7 mouse cellular contexts compared by ENCODE assay signal in genomic region chr11:95857716-95858527, GRCm38 (mm10). TPM values are rescaled to one million over a fixed set of nuclear protein-coding genes. Genes with fewer than 3 reads are reported as not detected.
DNase-seq lines count a peak whose midpoint lies in the region; ATAC-seq and TF ChIP-seq lines count a peak whose summit lies in the region.

No protein-coding gene starts in this region.

- H3K9me3 ChIP-seq in embryonic facial prominence, embryonic 10.5 days: no peaks in the 10 kb centered on the region
- H3K9me3 ChIP-seq in hindbrain, embryonic 14.5 days (ENCODE audit: control insufficient read depth, low read length): no peaks in the 10 kb centered on the region
- no peaks in the 10 kb centered on the region for H3K9me3 ChIP-seq in midbrain, embryonic 16.5 days (replicated peaks; ENCODE audit: control insufficient read depth, low read length, poor library complexity, severe bottlenecking)

- H3K36me3 ChIP-seq in embryonic facial prominence, embryonic 10.5 days (replicated peaks): no peaks in the 10 kb centered on the region
- H3K36me3 ChIP-seq in hindbrain, embryonic 14.5 days (replicated peaks; ENCODE audit: control insufficient read depth, insufficient read depth): no peaks in the 10 kb centered on the region
- H3K36me3 ChIP-seq in midbrain, embryonic 16.5 days (ENCODE audit: control insufficient read depth, insufficient read depth, low read length): no peaks in the 10 kb centered on the region

- WGBS in lung, adult 2 months: 23% methylated on average over 21 of the region's 21 CpGs
- 22% methylated on average over 21 of the region's 21 CpGs for WGBS in embryonic facial prominence, embryonic 10.5 days
- WGBS in hindbrain, embryonic 14.5 days: 14% methylated on average over 21 of the region's 21 CpGs
- 15% methylated on average over 21 of the region's 21 CpGs for WGBS in midbrain, embryonic 16.5 days

- H3K4me3 ChIP-seq in lung, adult 2 months (replicated peaks; ENCODE audit: extremely low read depth, low read depth, low read length): peak overlapping the region; percentile 95
- H3K4me3 ChIP-seq in embryonic facial prominence, embryonic 10.5 days: peak overlapping the region; percentile 72
- H3K4me3 ChIP-seq in hindbrain, embryonic 14.5 days (replicated peaks; ENCODE audit: low read length): peak overlapping the region; percentile 49
- H3K4me3 ChIP-seq in midbrain, embryonic 16.5 days (ENCODE audit: low read depth, low read length): peak overlapping the region; percentile 83

- no peak for ATAC-seq in hindbrain, embryonic 14.5 days (ENCODE audit: low FRiP score)
- peak; percentile 16; the same call in 1 of the 2 replicates for ATAC-seq in midbrain, embryonic 16.5 days

- DNase-seq in lung, adult 2 months: no peak
- no peak for DNase-seq in lung, postnatal 14 days
- DNase-seq in embryonic facial prominence, embryonic 10.5 days (ENCODE audit: low spot score): no peak
- peak; percentile 34 for DNase-seq in hindbrain, embryonic 14.5 days (ENCODE audit: low spot score)
- no peak for DNase-seq in adrenal gland, postnatal 10 days
- no peak for DNase-seq in layer of hippocampus, adult 18-20 months (ENCODE audit: low spot score in 2 of 2)

- peaks cover 3% of the 10 kb centered on the region; the same call in 1 of the 2 replicates for H3K4me1 ChIP-seq in lung, adult 2 months (ENCODE audit: control insufficient read depth, insufficient read depth, low read length)
- H3K4me1 ChIP-seq in embryonic facial prominence, embryonic 10.5 days: peaks cover 19% of the 10 kb centered on the region
- 0 out of 2 replicates have a peak, but pooled peaks cover 11% of the 10 kb centered on the region for H3K4me1 ChIP-seq in hindbrain, embryonic 14.5 days (replicated peaks; ENCODE audit: control insufficient read depth, insufficient read depth, low read length)
- peaks cover 15% of the 10 kb centered on the region for H3K4me1 ChIP-seq in midbrain, embryonic 16.5 days (ENCODE audit: control insufficient read depth, insufficient read depth, low read length)

- H3K9ac ChIP-seq in hindbrain, embryonic 14.5 days: peak overlapping the region; percentile 63
- peak overlapping the region; percentile 66 for H3K9ac ChIP-seq in midbrain, embryonic 16.5 days (ENCODE audit: low read depth, low read length)

- no peak for TF ChIP-seq POLR2A in lung, adult 2 months (IDR thresholded peaks at IDR 0.05; ENCODE audit: borderline replicate concordance, extremely low read depth, low read depth, low read length)

- peak overlapping the region; percentile 83 for H3K27ac ChIP-seq in embryonic facial prominence, embryonic 10.5 days (replicated peaks)
- H3K27ac ChIP-seq in hindbrain, embryonic 14.5 days: peak overlapping the region; percentile 88
- H3K27ac ChIP-seq in midbrain, embryonic 16.5 days (ENCODE audit: low read length): peak overlapping the region; percentile 80

- TF ChIP-seq CTCF in lung, adult 2 months (IDR thresholded peaks at IDR 0.05; ENCODE audit: insufficient read depth, low read length): no peak

- peak overlapping the region; percentile 64 for H3K4me2 ChIP-seq in hindbrain, embryonic 14.5 days (replicated peaks)
- peak overlapping the region; percentile 85 for H3K4me2 ChIP-seq in midbrain, embryonic 16.5 days (ENCODE audit: low read length)

- H3K27me3 ChIP-seq in embryonic facial prominence, embryonic 10.5 days (replicated peaks; ENCODE audit: low read depth, poor library complexity, severe bottlenecking): no peaks in the 10 kb centered on the region
- no peaks in the 10 kb centered on the region for H3K27me3 ChIP-seq in hindbrain, embryonic 14.5 days (ENCODE audit: control insufficient read depth, insufficient read depth, low read length)
- no peaks in the 10 kb centered on the region for H3K27me3 ChIP-seq in midbrain, embryonic 16.5 days (ENCODE audit: control insufficient read depth, insufficient read depth, low read depth, low read length)

RNA-seq across cellular contexts. Expression of gene Abi3, which starts 15.6 kb away (rescaled TPM):
- 141 and 169 TPM in 2 replicates for polyA plus RNA-seq in lung, adult 2 months (2012; rRNA removed)
- 3.7 and 4.1 TPM in 2 replicates for polyA plus RNA-seq in embryonic facial prominence, embryonic 10.5 days (2016; fragmentation: Nextera tagmentation; extraction: Ambion mirVana)
- 1.6 and 1.9 TPM in 2 replicates for polyA plus RNA-seq in hindbrain, embryonic 14.5 days (2014; fragmentation: Nextera tagmentation; extraction: Ambion mirVana)
- 1.2 and 1.9 TPM in 2 replicates for polyA plus RNA-seq in midbrain, embryonic 16.5 days (2015; fragmentation: Nextera tagmentation; extraction: Ambion mirVana)
- total RNA-seq in adrenal gland, postnatal 10 days (2021): 10 to 100 TPM; 11.5 to 14.8 TPM
- total RNA-seq in layer of hippocampus, adult 18-20 months (2021): 1 to 10 TPM; 6.1 to 6.6 TPM

RNA-seq across cellular contexts. Expression of gene Gngt2, which starts 20.9 kb away (rescaled TPM):
- 18.1 and 31.9 TPM in 2 replicates for polyA plus RNA-seq in lung, adult 2 months (2012; rRNA removed)
- polyA plus RNA-seq in embryonic facial prominence, embryonic 10.5 days (2016; fragmentation: Nextera tagmentation; extraction: Ambion mirVana): 9.5 and 10.0 TPM in 2 replicates
- polyA plus RNA-seq in hindbrain, embryonic 14.5 days (2014; fragmentation: Nextera tagmentation; extraction: Ambion mirVana): 2.4 and 2.7 TPM in 2 replicates
- 2.6 TPM in 2 replicates for polyA plus RNA-seq in midbrain, embryonic 16.5 days (2015; fragmentation: Nextera tagmentation; extraction: Ambion mirVana)
- total RNA-seq in adrenal gland, postnatal 10 days (2021): 10 to 100 TPM; 21.9 to 22.9 TPM
- 1 to 10 TPM; 2.0 to 5.1 TPM for total RNA-seq in layer of hippocampus, adult 18-20 months (2021)

RNA-seq across cellular contexts. Expression of gene Phospho1, which starts 33.6 kb away (rescaled TPM):
- polyA plus RNA-seq in lung, adult 2 months (2012; rRNA removed): 85.8 and 128 TPM in 2 replicates
- polyA plus RNA-seq in embryonic facial prominence, embryonic 10.5 days (2016; fragmentation: Nextera tagmentation; extraction: Ambion mirVana): not detected in 2 replicates
- 0.37 and 0.69 TPM in 2 replicates for polyA plus RNA-seq in hindbrain, embryonic 14.5 days (2014; fragmentation: Nextera tagmentation; extraction: Ambion mirVana)
- polyA plus RNA-seq in midbrain, embryonic 16.5 days (2015; fragmentation: Nextera tagmentation; extraction: Ambion mirVana): 0.43 and 0.45 TPM in 2 replicates
- total RNA-seq in adrenal gland, postnatal 10 days (2021): 100 to 1,000 TPM; 204 to 243 TPM
- total RNA-seq in layer of hippocampus, adult 18-20 months (2021): 10 to 100 TPM; 48.7 to 52.6 TPM

RNA-seq across cellular contexts. Expression of gene B4galnt2, which starts 56.8 kb away (rescaled TPM):
- 0.42 TPM in 1 of 2 replicates, not detected in the other for polyA plus RNA-seq in lung, adult 2 months (2012; rRNA removed)
- polyA plus RNA-seq in embryonic facial prominence, embryonic 10.5 days (2016; fragmentation: Nextera tagmentation; extraction: Ambion mirVana): 0.09 and 0.16 TPM in 2 replicates
- not detected in 2 replicates for polyA plus RNA-seq in hindbrain, embryonic 14.5 days (2014; fragmentation: Nextera tagmentation; extraction: Ambion mirVana)
- polyA plus RNA-seq in midbrain, embryonic 16.5 days (2015; fragmentation: Nextera tagmentation; extraction: Ambion mirVana): not detected in 2 replicates
- not detected for total RNA-seq in adrenal gland, postnatal 10 days (2021)
- not detected for total RNA-seq in layer of hippocampus, adult 18-20 months (2021)

Comparison
In these comparisons a context has a peak if more than half of its experiments do, and no peak if none do; other contexts are left out.
1. RNA of gene Abi3, which starts 15.6 kb away (polyA plus RNA-seq): 141 to 169 TPM in lung, adult 2 months; 3.7 to 4.1 TPM in embryonic facial prominence, embryonic 10.5 days, 1.6 to 1.9 TPM in hindbrain, embryonic 14.5 days and 1.2 to 1.9 TPM in midbrain, embryonic 16.5 days; every median in the first group is over 10 times any median in the second.
2. RNA of gene Phospho1, which starts 33.6 kb away (polyA plus RNA-seq): 85.8 to 128 TPM in lung, adult 2 months; 0.43 to 0.45 TPM in midbrain, embryonic 16.5 days, 0.37 to 0.69 TPM in hindbrain, embryonic 14.5 days and not detected in embryonic facial prominence, embryonic 10.5 days; every median in the first group is over 10 times any median in the second.
3. Peak in every context shown above with its lines, with median percentiles within 50 percentile points of each other: H3K4me3 ChIP-seq and H3K27ac ChIP-seq.